Mouse (Mus musculus) neural tube, embryonic 14.5 days (tissue): ENCODE measurements around the gene Mgst2. TPM values are rescaled to one million over a fixed set of nuclear protein-coding genes. Genes with fewer than 3 reads are reported as not detected.

Experiments
- ATAC-seq: fragments of 200-750 bp; cut with Nextera tagmentation; 2 replicates; pipeline ENCODE4 v1.8.0; 2017; ENCODE audit warnings: low read depth, mild to moderate bottlenecking, moderate TSS enrichment, moderate library complexity
- H3K27ac ChIP-seq: fragments of 300-500 bp; sonication (generic); 2 replicates; pipeline ENCODE4 v1.5.1; 2014; ENCODE audit warnings: low read depth, mild to moderate bottlenecking, control low read depth, low read length, moderate library complexity, mixed read lengths
- H3K27me3 ChIP-seq: fragments of 300-500 bp; sonication (generic); 2 replicates; pipeline ENCODE4 v1.6.1; 2014; ENCODE audit warnings: low read length; ENCODE audit not compliant: control insufficient read depth, insufficient read depth
- H3K36me3 ChIP-seq: fragments of 300-500 bp; sonication (generic); 2 replicates; pipeline ENCODE4 v1.6.1; 2014; ENCODE audit warnings: low read length, mixed read lengths; ENCODE audit not compliant: control insufficient read depth, insufficient read depth
- H3K4me1 ChIP-seq: fragments of 300-500 bp; sonication (generic); 2 replicates; pipeline ENCODE4 v1.6.1; 2014; ENCODE audit warnings: low read length; ENCODE audit not compliant: control insufficient read depth, insufficient read depth
- H3K4me2 ChIP-seq: fragments of 300-500 bp; sonication (generic); 2 replicates; pipeline ENCODE4 v1.6.1; 2014; ENCODE audit warnings: mild to moderate bottlenecking, low read depth, low read length, control low read depth
- H3K4me3 ChIP-seq: fragments of 300-500 bp; sonication (generic); 2 replicates; pipeline ENCODE4 v1.5.1; 2014; ENCODE audit warnings: low read depth, low read length, control low read depth, mixed read lengths
- H3K9ac ChIP-seq: fragments of 300-500 bp; sonication (generic); replicated peaks from 2 replicates; pipeline ENCODE4 v1.6.1; 2014; ENCODE audit warnings: low read depth, mild to moderate bottlenecking, control low read depth, low read length, mixed read lengths
- H3K9me3 ChIP-seq: fragments of 300-500 bp; sonication (generic); 2 replicates; pipeline ENCODE4 v1.6.1; 2016; ENCODE audit warnings: low read length; ENCODE audit not compliant: control insufficient read depth
- WGBS: fragments of 180-500 bp; shearing (Covaris S2); extraction: QIAGEN DNeasy Blood & Tissue Kit; methylation state at CpG from one replicate; pipeline ENCODE4 v1.1.7; 2014; 5-methylcytosine and 5-hydroxymethylcytosine counted together
- polyA plus RNA-seq: library from polyadenylated mRNA; unstranded; fragments of >200 nt; fragmentation: Nextera tagmentation; extraction: Ambion mirVana; gene quantifications from 2 replicates; pipeline ENCODE4 v1.2.1, GENCODE M21; 2014

The Mgst2 gene
- polyA plus RNA-seq, 1 experiment from 2014 or later, result 0.27 TPM

DNA sequence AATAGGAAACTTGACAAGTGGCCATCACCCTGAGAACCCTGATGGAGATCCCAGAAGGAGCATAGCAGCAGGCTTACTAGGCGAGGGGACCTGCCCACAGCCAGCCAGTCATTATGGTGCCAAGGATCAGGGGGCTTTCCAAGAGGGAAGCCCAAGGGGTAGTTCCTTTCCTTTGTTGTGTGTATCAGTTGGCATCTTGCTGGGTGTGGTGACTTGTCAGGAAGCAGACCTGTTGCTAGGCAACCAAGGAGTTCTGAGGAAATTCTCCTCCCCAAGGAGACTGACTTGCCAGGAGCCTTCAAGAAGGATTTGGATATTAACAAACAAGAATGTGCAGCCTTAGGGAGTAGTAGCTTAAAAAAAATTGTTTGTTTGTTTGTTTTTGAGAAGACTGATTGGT, 25.7 kb upstream of the Mgst2 start:
- Histone ChIP-seq H3K27ac (no peak overlapping the region), H3K9ac (no peak overlapping the region), H3K36me3 (no peaks in the 10 kb centered on the region), H3K27me3 (no peaks in the 10 kb centered on the region), H3K4me3 (no peak overlapping the region), H3K4me1 (no peaks in the 10 kb centered on the region), H3K4me2 (no peak overlapping the region), H3K9me3 (no peaks in the 10 kb centered on the region)
- 38% methylated on average over 1 of the region's 1 CpGs for WGBS
- no peak for ATAC-seq

- Histone ChIP-seq H3K36me3 (no peaks in the 10 kb centered on the region), H3K9me3 (no peaks in the 10 kb centered on the region), H3K9ac (no peak overlapping the region), H3K27me3 (no peaks in the 10 kb centered on the region), H3K4me1 (no peaks in the 10 kb centered on the region), H3K4me3 (no peak overlapping the region), H3K27ac (no peak overlapping the region), H3K4me2 (no peak overlapping the region)
- ATAC-seq, result no peak
- 89% methylated on average over 2 of the region's 2 CpGs for WGBS
Observed at GRCm38 (mm10) chr3:51635960-51636359, 24.2 kb upstream of the Mgst2 start.

DNA sequence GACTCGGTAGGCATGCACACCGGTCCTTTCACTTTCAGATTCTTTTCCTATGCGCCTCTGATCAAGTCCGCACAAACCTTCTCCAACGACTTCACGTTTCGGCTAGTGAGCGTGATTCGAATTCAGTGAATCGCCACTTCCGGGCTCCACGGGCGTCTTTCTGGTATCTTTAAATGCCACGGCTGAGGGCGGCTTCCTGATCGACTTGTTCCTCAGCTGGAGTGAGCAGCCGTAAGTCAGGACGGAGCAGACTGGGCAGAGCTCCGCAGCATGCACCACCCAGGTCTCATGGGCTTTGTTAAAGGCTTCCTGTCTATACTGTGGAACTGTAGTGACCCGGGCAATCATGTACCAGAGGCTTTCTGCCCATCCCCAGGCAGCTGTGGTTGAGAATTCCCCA, 23.5 kb upstream of the Mgst2 start:
- WGBS, result 93% methylated on average over 20 of the region's 20 CpGs
- Histone ChIP-seq H3K4me2 (no peak overlapping the region), H3K4me3 (no peak overlapping the region), H3K4me1 (no peaks in the 10 kb centered on the region), H3K9me3 (no peaks in the 10 kb centered on the region), H3K27ac (no peak overlapping the region), H3K9ac (no peak overlapping the region), H3K27me3 (no peaks in the 10 kb centered on the region), H3K36me3 (no peaks in the 10 kb centered on the region)
- ATAC-seq, result no peak

GRCm38 (mm10) chr3:51637326-51637725, 22.8 kb upstream of the Mgst2 start:
- Histone ChIP-seq H3K27ac (no peak overlapping the region), H3K4me1 (no peaks in the 10 kb centered on the region), H3K4me2 (no peak overlapping the region), H3K4me3 (no peak overlapping the region), H3K27me3 (no peaks in the 10 kb centered on the region), H3K9ac (no peak overlapping the region), H3K9me3 (no peaks in the 10 kb centered on the region), H3K36me3 (no peaks in the 10 kb centered on the region)
- no peak for ATAC-seq
- WGBS, result 89% methylated on average over 6 of the region's 6 CpGs

GRCm38 (mm10) chr3:51638260-51638659, 21.9 kb upstream of the Mgst2 start:
- no peak for ATAC-seq
- no peaks in the 10 kb centered on the region for H3K4me1 ChIP-seq
- H3K4me2 ChIP-seq, result no peak overlapping the region
- no peak overlapping the region for H3K27ac ChIP-seq
- no peaks in the 10 kb centered on the region for H3K9me3 ChIP-seq
- no peak overlapping the region for H3K4me3 ChIP-seq
- no peaks in the 10 kb centered on the region for H3K27me3 ChIP-seq
- H3K9ac ChIP-seq, result no peak overlapping the region
- H3K36me3 ChIP-seq, result no peaks in the 10 kb centered on the region
- 96% methylated on average over 6 of the region's 6 CpGs for WGBS

- Histone ChIP-seq H3K9me3 (no peaks in the 10 kb centered on the region), H3K4me1 (no peaks in the 10 kb centered on the region), H3K9ac (no peak overlapping the region), H3K27me3 (no peaks in the 10 kb centered on the region), H3K27ac (no peak overlapping the region), H3K4me3 (no peak overlapping the region), H3K4me2 (no peak overlapping the region), H3K36me3 (no peaks in the 10 kb centered on the region)
- WGBS, result 85% methylated on average over 6 of the region's 6 CpGs
- no peak for ATAC-seq
Observed at GRCm38 (mm10) chr3:51645484-51645883, 14.7 kb upstream of the Mgst2 start.

GRCm38 (mm10) chr3:51646301-51646700, 13.9 kb upstream of the Mgst2 start:
- Histone ChIP-seq H3K4me3 (no peak overlapping the region), H3K27me3 (no peaks in the 10 kb centered on the region), H3K27ac (no peak overlapping the region), H3K9me3 (no peaks in the 10 kb centered on the region), H3K4me1 (no peaks in the 10 kb centered on the region), H3K4me2 (no peak overlapping the region), H3K9ac (no peak overlapping the region), H3K36me3 (no peaks in the 10 kb centered on the region)
- ATAC-seq, result no peak
- 83% methylated on average over 10 of the region's 10 CpGs for WGBS

- WGBS, result 86% methylated on average over 4 of the region's 4 CpGs
- H3K4me1 ChIP-seq, result no peaks in the 10 kb centered on the region; the same call in 1 of the 2 replicates
- no peaks in the 10 kb centered on the region for H3K9me3 ChIP-seq
- no peak for ATAC-seq
- H3K27me3 ChIP-seq, result no peaks in the 10 kb centered on the region
- H3K9ac ChIP-seq, result no peak overlapping the region
- H3K4me3 ChIP-seq, result no peak overlapping the region
- no peaks in the 10 kb centered on the region for H3K36me3 ChIP-seq
- no peak overlapping the region for H3K4me2 ChIP-seq
- H3K27ac ChIP-seq, result no peak overlapping the region
Observed at GRCm38 (mm10) chr3:51647356-51647755, 12.8 kb upstream of the Mgst2 start.

- no peak overlapping the region for H3K4me2 ChIP-seq
- peak; percentile 38; the same call in 1 of the 2 replicates for ATAC-seq
- no peaks in the 10 kb centered on the region for H3K27me3 ChIP-seq
- H3K27ac ChIP-seq, result no peak overlapping the region
- no peaks in the 10 kb centered on the region for H3K36me3 ChIP-seq
- H3K4me3 ChIP-seq, result no peak overlapping the region
- H3K9ac ChIP-seq, result no peak overlapping the region
- H3K9me3 ChIP-seq, result no peaks in the 10 kb centered on the region
- 45% methylated on average over 15 of the region's 15 CpGs for WGBS
- H3K4me1 ChIP-seq, result peaks cover 6% of the 10 kb centered on the region; the same call in 1 of the 2 replicates
Observed at GRCm38 (mm10) chr3:51648037-51648664, 12.0 kb upstream of the Mgst2 start.
